Mouse (Mus musculus) telencephalon, adult 2 months (tissue): ENCODE measurements at regions not wholly inside any gene's neighbourhood (a gene's known extent, or its start where the extent isn't known, plus 50 kb on each side); places are given as distances from the start of the nearest gene placed in this dataset.

ENCODE experiments used
- DNase-seq: peaks from one replicate; pipeline ENCODE4 v3.0.0-alpha.2; 2011; ENCODE audit warnings: low read depth, low spot score

- DNase-seq, result no peak
Observed at GRCm38 (mm10) chr1:190639846-190640245, 271.7 kb downstream of the Rps6kc1 start.

GRCm38 (mm10) chr1:190634935-190635334 lies 276.6 kb downstream of the Rps6kc1 start:
- DNase-seq, result no peak

- no peak for DNase-seq
Observed at GRCm38 (mm10) chr1:190631641-190632040, 279.9 kb downstream of the Rps6kc1 start.

GRCm38 (mm10) chr1:190630193-190630592 lies 281.4 kb downstream of the Rps6kc1 start:
- no peak for DNase-seq

GRCm38 (mm10) chr1:190623916-190624315 lies 287.7 kb downstream of the Rps6kc1 start:
- DNase-seq, result no peak

- DNase-seq, result no peak
Observed at GRCm38 (mm10) chr1:190600425-190600824, 311.1 kb downstream of the Rps6kc1 start.

- DNase-seq, result no peak
Observed at GRCm38 (mm10) chr1:190599622-190600021, 311.9 kb downstream of the Rps6kc1 start.

- DNase-seq, result no peak
Observed at GRCm38 (mm10) chr1:190596209-190596608, 315.4 kb downstream of the Rps6kc1 start.

- no peak for DNase-seq
Observed at GRCm38 (mm10) chr1:190591621-190592020, 319.9 kb downstream of the Rps6kc1 start.

GRCm38 (mm10) chr1:190589586-190589985 lies 322.0 kb downstream of the Rps6kc1 start:
- DNase-seq, result no peak

- peak; percentile 53 for DNase-seq
Observed at GRCm38 (mm10) chr1:190583272-190583671, 328.3 kb downstream of the Rps6kc1 start.

- no peak for DNase-seq
Observed at GRCm38 (mm10) chr1:190580653-190581052, 330.9 kb downstream of the Rps6kc1 start.

- DNase-seq, result peak; percentile 9
Observed at GRCm38 (mm10) chr1:190570981-190571380, 340.6 kb downstream of the Rps6kc1 start.

GRCm38 (mm10) chr1:190570563-190570962 lies 341.0 kb downstream of the Rps6kc1 start:
- DNase-seq, result peak; percentile 13

- no peak for DNase-seq
Observed at GRCm38 (mm10) chr1:190566744-190567143, 344.8 kb downstream of the Rps6kc1 start.

- no peak for DNase-seq
Observed at GRCm38 (mm10) chr1:190562865-190563457, 348.6 kb downstream of the Rps6kc1 start.

GRCm38 (mm10) chr1:190560086-190560485 lies 351.5 kb downstream of the Rps6kc1 start:
- DNase-seq, result no peak

GRCm38 (mm10) chr1:190541892-190542291 lies 369.7 kb downstream of the Rps6kc1 start:
- no peak for DNase-seq

- DNase-seq, result no peak
Observed at GRCm38 (mm10) chr1:190532879-190533676, 362.6 kb upstream of the Prox1 start.

GRCm38 (mm10) chr1:190531224-190531623 lies 360.7 kb upstream of the Prox1 start:
- DNase-seq, result peak; percentile 8

GRCm38 (mm10) chr1:190530079-190530478 lies 359.6 kb upstream of the Prox1 start:
- no peak for DNase-seq

GRCm38 (mm10) chr1:190527545-190528137 lies 357.1 kb upstream of the Prox1 start:
- peak; percentile 22 for DNase-seq

GRCm38 (mm10) chr1:190526634-190527033 lies 356.1 kb upstream of the Prox1 start:
- DNase-seq, result no peak
